Mouse (Mus musculus) heart, adult 2 months (tissue): ENCODE measurements around the gene Dgkq.

Experiments used
- CTCF ChIP-seq: fragments of 200-600 bp; IDR thresholded peaks from 2 replicates; pipeline ENCODE4 v1.8.1; 2022; ENCODE audit warnings: antibody characterized with exemption, mild to moderate bottlenecking, moderate library complexity
- EP300 ChIP-seq: fragments of 200-500 bp; IDR thresholded peaks from 2 replicates; pipeline ENCODE4 v1.6.1; 2011; ENCODE audit warnings: low read depth, low read length, control low read depth; ENCODE audit not compliant: insufficient read depth

DNA sequence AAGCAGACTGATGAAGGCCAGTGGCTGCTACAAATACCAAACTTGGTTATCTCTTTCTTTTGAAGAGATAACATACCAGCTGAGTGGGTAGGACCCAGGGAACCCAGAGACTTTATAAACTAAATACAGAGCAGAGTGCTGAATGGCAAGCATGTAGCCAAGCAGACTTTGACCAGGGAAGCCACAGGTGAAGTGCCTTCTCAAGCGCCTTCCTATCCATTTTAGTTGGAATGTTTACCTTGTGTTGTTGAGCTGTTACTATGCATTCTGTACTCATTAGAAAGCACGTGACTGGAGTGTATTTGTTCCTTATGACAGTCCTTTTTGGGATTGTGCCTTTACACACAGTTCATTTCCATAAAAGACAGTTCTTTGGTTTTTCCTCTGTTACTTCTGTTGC is 25.8 kb downstream of the Dgkq start:
- no peak for TF ChIP-seq CTCF
- TF ChIP-seq EP300: no peak
